Mouse (Mus musculus): ENCODE measurements at regions not wholly inside any gene's neighbourhood (a gene's known extent, or its start where the extent isn't known, plus 50 kb on each side); places are given as distances from the start of the nearest gene placed in this dataset.
"Not testable (repeated sequence)": the region's sequence is repeated elsewhere in the genome, so short reads cannot be mapped to it uniquely, and the experiment has no call there.

DNA sequence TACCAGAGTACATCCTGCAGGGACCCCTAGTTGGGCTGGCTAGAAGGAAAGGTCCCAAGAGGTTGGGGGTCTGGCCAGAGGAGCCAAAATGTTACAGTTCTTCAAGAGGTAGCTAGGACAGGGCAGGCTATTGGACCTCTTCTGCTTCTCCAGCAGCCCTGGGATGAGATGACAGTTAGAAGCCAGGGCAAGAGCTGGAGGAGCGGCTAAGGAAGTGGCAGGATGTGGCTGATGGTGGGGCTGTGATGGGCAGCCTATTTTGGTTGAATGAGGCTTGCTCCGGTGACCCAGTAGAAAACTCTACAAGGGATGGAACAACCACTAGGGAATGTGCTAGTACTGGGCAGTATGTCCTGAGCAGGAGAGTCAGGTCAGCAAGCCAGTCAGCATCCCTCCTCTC, 82.8 kb downstream of the Ddx11 start:
- no peaks in the 10 kb centered on the region for H3K4me1 ChIP-seq (ENCODE audit: control insufficient read depth, insufficient read depth, low read length)
- ATAC-seq (replicated peaks; ENCODE audit: insufficient number of reproducible peaks, low FRiP score, low TSS enrichment, low read depth) = no peak

DNA sequence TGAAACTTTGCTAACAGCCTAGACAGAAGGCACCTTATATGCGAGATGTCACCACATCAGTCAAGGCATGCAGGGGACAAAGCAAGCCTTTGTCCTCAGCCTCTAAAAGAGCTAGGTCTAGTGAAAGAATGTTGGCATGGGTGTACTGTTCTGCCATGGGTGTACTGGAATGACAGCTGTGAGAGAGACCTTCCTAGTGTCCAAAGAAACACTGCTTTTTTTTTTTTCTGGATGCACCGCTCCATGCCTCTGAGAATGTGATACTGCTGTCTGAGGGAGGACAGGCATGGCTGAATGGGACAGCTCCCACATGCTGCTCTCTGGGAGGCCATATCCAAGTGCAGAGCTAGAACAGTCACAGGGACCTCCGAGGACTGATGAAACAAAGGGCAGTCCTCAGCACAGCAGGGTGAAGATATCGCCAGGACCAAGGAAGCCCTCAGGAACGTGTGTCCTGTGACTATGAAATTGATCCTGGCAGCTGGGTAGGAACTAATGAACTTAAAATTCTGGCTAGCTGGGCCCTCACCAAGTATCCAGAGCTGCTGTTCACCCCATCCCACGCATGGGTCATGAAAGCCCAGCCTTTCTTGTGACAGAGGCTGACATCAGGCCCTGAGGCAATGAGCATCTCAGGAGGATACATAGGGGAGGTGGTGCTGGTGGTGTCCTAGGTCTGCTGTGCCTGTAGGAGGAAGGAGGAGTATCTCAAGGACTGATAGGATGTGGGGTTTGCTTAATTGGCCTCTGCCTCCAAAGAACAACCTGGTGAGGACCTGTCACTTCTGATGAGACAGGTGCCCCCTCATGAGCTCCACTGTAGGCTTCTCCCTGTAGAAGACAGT, 84.6 kb downstream of the Ddx11 start:
- H3K4me3 ChIP-seq (ENCODE audit: low read depth, low read length); ATAC-seq (replicated peaks; ENCODE audit: insufficient number of reproducible peaks, low FRiP score, low TSS enrichment, low read depth); H3K36me3 ChIP-seq (replicated peaks; ENCODE audit: control insufficient read depth, insufficient read depth, low read depth, low read length); DNase-seq (ENCODE audit: low spot score); H3K4me1 ChIP-seq (ENCODE audit: control insufficient read depth, insufficient read depth, low read length); H3K9ac ChIP-seq (replicated peaks; ENCODE audit: low read length); H3K9me3 ChIP-seq (replicated peaks; ENCODE audit: control insufficient read depth, low read length); H3K27ac ChIP-seq (replicated peaks; ENCODE audit: low read depth, low read length); H3K27me3 ChIP-seq (ENCODE audit: control insufficient read depth, insufficient read depth, low read length); H3K4me2 ChIP-seq (ENCODE audit: low read depth, low read length): not testable (repeated sequence)
- 72% methylated on average over 6 of the region's 6 CpGs for WGBS

More for the DNA sequence above, 82.8 kb downstream of the Ddx11 start:
- H3K4me2 ChIP-seq (ENCODE audit: low read depth, low read length) = no peak overlapping the region
- DNase-seq (ENCODE audit: low spot score) = no peak
- no peaks in the 10 kb centered on the region for H3K36me3 ChIP-seq (replicated peaks; ENCODE audit: control insufficient read depth, insufficient read depth, low read depth, low read length)
- no peaks in the 10 kb centered on the region for H3K27me3 ChIP-seq (ENCODE audit: control insufficient read depth, insufficient read depth, low read length)
- no peak overlapping the region for H3K9ac ChIP-seq (replicated peaks; ENCODE audit: low read length)
- no peak overlapping the region for H3K27ac ChIP-seq (replicated peaks; ENCODE audit: low read depth, low read length)
- no peak overlapping the region for H3K4me3 ChIP-seq (ENCODE audit: low read depth, low read length)
- WGBS = 84% methylated on average over 2 of the region's 2 CpGs
- H3K9me3 ChIP-seq (replicated peaks; ENCODE audit: control insufficient read depth, low read length) = no peaks in the 10 kb centered on the region

DNA sequence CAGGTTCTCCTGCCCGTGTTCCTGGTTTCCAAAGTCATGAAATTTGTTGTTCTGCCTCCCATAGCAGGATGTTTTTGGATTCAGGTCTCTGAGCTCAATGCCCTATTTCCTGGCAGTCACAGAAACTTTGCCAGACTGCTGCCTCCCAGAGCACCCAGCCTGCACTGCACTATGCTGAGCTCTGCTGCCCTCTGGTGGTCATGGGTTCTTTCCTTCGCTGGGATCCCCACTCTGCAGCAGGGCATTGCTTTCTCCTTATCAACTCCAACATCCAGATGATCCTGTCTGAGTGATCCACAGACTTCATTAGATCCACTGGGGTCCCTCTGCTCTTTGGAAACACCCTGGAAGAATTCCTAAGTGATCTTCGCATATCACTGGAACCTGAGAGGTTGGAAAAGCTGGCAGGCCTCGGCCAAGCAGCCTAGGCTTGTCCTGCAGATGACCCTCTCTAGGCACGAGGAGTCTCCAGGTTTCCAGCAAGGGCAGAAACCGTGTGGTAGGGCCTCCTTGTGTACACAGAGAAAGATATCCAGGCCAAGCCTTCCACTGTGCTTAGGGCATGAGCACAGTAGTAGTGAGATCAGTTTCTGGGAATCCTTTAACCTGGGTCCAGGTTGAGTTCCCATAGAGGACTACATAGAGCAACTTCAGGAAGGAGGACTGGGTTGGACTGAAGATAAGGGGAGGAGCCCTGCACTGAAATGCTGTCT, 85.6 kb downstream of the Ddx11 start:
- H3K4me3 ChIP-seq (ENCODE audit: low read depth, low read length); H3K9me3 ChIP-seq (replicated peaks; ENCODE audit: control insufficient read depth, low read length); H3K36me3 ChIP-seq (replicated peaks; ENCODE audit: control insufficient read depth, insufficient read depth, low read depth, low read length); DNase-seq (ENCODE audit: low spot score); H3K27me3 ChIP-seq (ENCODE audit: control insufficient read depth, insufficient read depth, low read length); H3K4me1 ChIP-seq (ENCODE audit: control insufficient read depth, insufficient read depth, low read length); ATAC-seq (replicated peaks; ENCODE audit: insufficient number of reproducible peaks, low FRiP score, low TSS enrichment, low read depth); H3K4me2 ChIP-seq (ENCODE audit: low read depth, low read length); H3K27ac ChIP-seq (replicated peaks; ENCODE audit: low read depth, low read length); H3K9ac ChIP-seq (replicated peaks; ENCODE audit: low read length): not testable (repeated sequence)
- 44% methylated on average over 3 of the region's 6 CpGs for WGBS

DNA sequence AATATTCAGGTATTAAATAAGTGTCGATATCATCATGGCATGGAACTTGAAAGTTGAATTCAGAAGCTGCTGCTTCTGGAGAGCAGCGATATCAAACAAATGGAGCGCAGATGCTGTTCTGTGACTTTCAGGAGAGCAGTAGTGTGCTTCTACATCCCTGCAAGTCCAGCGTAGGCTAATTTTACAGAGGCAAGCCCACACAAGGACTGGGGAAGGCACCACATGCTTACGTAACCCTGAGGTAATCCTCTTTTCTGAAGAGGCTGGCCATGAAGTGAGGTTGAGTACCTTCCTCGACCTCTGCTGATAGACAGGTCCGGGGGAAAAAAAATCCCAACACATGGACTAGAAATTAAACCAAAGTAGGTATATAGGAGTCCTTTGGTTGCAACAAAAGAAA, 88.2 kb downstream of the Ddx11 start:
- no peak overlapping the region for H3K4me2 ChIP-seq (ENCODE audit: low read depth, low read length)
- 84% methylated on average over 7 of the region's 7 CpGs for WGBS
- no peaks in the 10 kb centered on the region for H3K27me3 ChIP-seq (ENCODE audit: control insufficient read depth, insufficient read depth, low read length)
- no peaks in the 10 kb centered on the region for H3K4me1 ChIP-seq (ENCODE audit: control insufficient read depth, insufficient read depth, low read length)
- H3K36me3 ChIP-seq (replicated peaks; ENCODE audit: control insufficient read depth, insufficient read depth, low read depth, low read length) = no peaks in the 10 kb centered on the region
- H3K27ac ChIP-seq (replicated peaks; ENCODE audit: low read depth, low read length) = no peak overlapping the region
- ATAC-seq (replicated peaks; ENCODE audit: insufficient number of reproducible peaks, low FRiP score, low TSS enrichment, low read depth) (no peak), DNase-seq (ENCODE audit: low spot score) (no peak)
- no peak overlapping the region for H3K4me3 ChIP-seq (ENCODE audit: low read depth, low read length)
- H3K9me3 ChIP-seq (replicated peaks; ENCODE audit: control insufficient read depth, low read length) = no peaks in the 10 kb centered on the region
- H3K9ac ChIP-seq (replicated peaks; ENCODE audit: low read length) = no peak overlapping the region

DNA sequence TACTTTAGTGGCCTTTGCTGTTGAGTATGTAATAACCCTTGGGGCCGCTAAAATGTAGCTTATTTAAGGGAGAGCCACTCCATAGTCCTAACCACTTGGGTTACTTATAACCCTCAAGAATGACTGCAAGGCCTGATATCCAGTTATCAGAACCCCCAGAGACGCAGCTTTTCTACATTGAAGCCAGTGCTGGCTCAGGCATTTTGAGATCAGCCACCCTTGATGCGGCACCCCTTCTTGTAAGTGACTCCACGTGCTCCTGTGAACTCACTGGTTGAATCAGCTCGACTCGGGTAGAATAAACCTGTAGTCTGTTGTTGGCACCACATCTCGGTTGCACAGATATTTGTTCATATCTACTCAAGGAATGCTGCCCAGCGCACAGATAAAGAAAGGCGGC, 89.3 kb downstream of the Ddx11 start:
- no peak for DNase-seq (ENCODE audit: low spot score)
- Histone ChIP-seq H3K27me3 (ENCODE audit: control insufficient read depth, insufficient read depth, low read length) (no peaks in the 10 kb centered on the region), H3K4me1 (ENCODE audit: control insufficient read depth, insufficient read depth, low read length) (no peaks in the 10 kb centered on the region), H3K4me3 (ENCODE audit: low read depth, low read length) (no peak overlapping the region), H3K4me2 (ENCODE audit: low read depth, low read length) (no peak overlapping the region), H3K9ac (replicated peaks; ENCODE audit: low read length) (no peak overlapping the region), H3K36me3 (replicated peaks; ENCODE audit: control insufficient read depth, insufficient read depth, low read depth, low read length) (no peaks in the 10 kb centered on the region), H3K9me3 (replicated peaks; ENCODE audit: control insufficient read depth, low read length) (no peaks in the 10 kb centered on the region), H3K27ac (replicated peaks; ENCODE audit: low read depth, low read length) (no peak overlapping the region)
- 91% methylated on average over 9 of the region's 9 CpGs for WGBS
- ATAC-seq (replicated peaks; ENCODE audit: insufficient number of reproducible peaks, low FRiP score, low TSS enrichment, low read depth) = no peak

DNA sequence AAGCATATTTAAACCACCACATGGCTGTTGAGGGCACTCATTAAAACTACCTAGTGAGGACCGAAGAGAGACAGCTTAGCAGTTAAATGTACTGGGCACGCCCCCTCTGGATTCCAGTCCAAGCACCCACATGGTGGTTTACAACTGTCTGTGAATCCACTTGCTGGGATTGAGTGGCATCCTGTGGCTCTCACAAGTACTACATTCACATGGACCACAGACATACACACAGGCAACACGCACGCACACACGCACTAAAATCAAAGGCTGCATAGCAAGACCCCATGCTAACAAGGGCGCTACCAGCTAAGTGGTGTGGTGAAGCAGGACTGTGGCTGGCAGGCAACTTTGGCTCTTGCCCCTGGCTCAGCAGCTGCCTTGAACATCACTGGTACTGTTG, 95.0 kb downstream of the Ddx11 start:
- ATAC-seq (replicated peaks; ENCODE audit: insufficient number of reproducible peaks, low FRiP score, low TSS enrichment, low read depth) (no peak), DNase-seq (ENCODE audit: low spot score) (no peak)
- 91% methylated on average over 6 of the region's 6 CpGs for WGBS
- Histone ChIP-seq H3K4me1 (ENCODE audit: control insufficient read depth, insufficient read depth, low read length) (no peaks in the 10 kb centered on the region), H3K36me3 (replicated peaks; ENCODE audit: control insufficient read depth, insufficient read depth, low read depth, low read length) (no peaks in the 10 kb centered on the region), H3K9me3 (replicated peaks; ENCODE audit: control insufficient read depth, low read length) (no peaks in the 10 kb centered on the region), H3K4me3 (ENCODE audit: low read depth, low read length) (no peak overlapping the region), H3K9ac (replicated peaks; ENCODE audit: low read length) (no peak overlapping the region), H3K4me2 (ENCODE audit: low read depth, low read length) (no peak overlapping the region), H3K27ac (replicated peaks; ENCODE audit: low read depth, low read length) (no peak overlapping the region), H3K27me3 (ENCODE audit: control insufficient read depth, insufficient read depth, low read length) (no peaks in the 10 kb centered on the region)

DNA sequence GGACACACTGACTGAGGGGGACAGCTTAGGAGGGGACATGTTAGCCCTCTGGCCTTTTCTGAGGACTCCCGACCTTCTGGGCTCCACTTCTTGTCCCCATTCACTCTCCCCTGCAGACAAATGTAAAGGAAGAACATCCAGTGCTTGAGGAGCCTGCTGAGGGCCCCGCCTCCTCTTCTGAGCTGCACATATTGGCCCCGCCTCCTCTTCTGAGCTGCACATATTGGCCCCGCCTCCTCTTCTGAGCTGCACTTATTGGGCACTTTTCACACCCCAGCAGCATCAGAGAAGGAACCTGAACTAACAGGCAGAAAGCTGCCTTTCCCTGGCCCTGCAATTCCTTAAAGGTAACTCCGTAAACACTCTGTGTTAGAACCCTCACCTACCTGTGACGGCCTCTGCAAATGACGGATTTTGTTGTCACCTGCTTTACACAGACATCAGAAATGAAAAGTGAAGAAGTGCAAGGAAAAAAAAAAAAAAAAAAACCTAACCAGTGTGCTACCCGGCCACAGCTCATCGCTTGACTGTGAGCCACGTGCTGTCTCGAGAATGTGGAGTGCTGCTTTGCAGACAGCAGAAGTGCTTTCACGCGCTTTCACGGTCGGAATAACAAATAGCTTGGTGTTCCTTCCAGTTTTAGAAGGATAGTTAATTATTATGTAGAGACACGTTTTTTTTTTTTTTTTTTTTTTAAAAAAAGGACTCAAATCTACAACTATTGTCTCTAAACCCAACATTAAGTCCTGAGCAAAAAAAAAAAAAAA, 96.5 kb downstream of the Ddx11 start:
- Histone ChIP-seq H3K4me2 (ENCODE audit: low read depth, low read length) (no peak overlapping the region), H3K9ac (replicated peaks; ENCODE audit: low read length) (no peak overlapping the region), H3K27ac (replicated peaks; ENCODE audit: low read depth, low read length) (no peak overlapping the region), H3K9me3 (replicated peaks; ENCODE audit: control insufficient read depth, low read length) (no peaks in the 10 kb centered on the region), H3K4me3 (ENCODE audit: low read depth, low read length) (no peak overlapping the region), H3K27me3 (ENCODE audit: control insufficient read depth, insufficient read depth, low read length) (no peaks in the 10 kb centered on the region), H3K36me3 (replicated peaks; ENCODE audit: control insufficient read depth, insufficient read depth, low read depth, low read length) (no peaks in the 10 kb centered on the region), H3K4me1 (ENCODE audit: control insufficient read depth, insufficient read depth, low read length) (no peaks in the 10 kb centered on the region)
- 67% methylated on average over 16 of the region's 16 CpGs for WGBS
- no peak for DNase-seq (ENCODE audit: low spot score)
- ATAC-seq (replicated peaks; ENCODE audit: insufficient number of reproducible peaks, low FRiP score, low TSS enrichment, low read depth) = no peak; the same call in 1 of the 2 replicates
